Mouse (Mus musculus) MEL (cell line): ENCODE measurements at regions not wholly inside any gene's neighbourhood (a gene's known extent, or its start where the extent isn't known, plus 50 kb on each side); places are given as distances from the start of the nearest gene placed in this dataset.

Experiments used
- DNase-seq: peaks from one replicate; pipeline ENCODE4 v3.0.0; 2011; ENCODE audit warnings: low read depth, low spot score
- H3K27ac ChIP-seq: 2 replicates; pipeline ENCODE4 v1.5.1; 2012; ENCODE audit warnings: low read depth, mild to moderate bottlenecking, control low read depth, low read length, moderate library complexity; ENCODE audit not compliant: control insufficient read depth
- H3K27me3 ChIP-seq, 2 experiments: fragments of 150-350 bp in 1 of 2; sonication (generic) in 1 of 2; 2 replicates each; pipeline ENCODE4 v1.6.1; 2012; ENCODE audit warnings: low read length in 2 of 2, mild to moderate bottlenecking in 2 of 2, improper control_type of control experiment in 1 of 2, moderate library complexity in 1 of 2; ENCODE audit not compliant: insufficient read depth in 2 of 2, control insufficient read depth in 1 of 2
- H3K36me3 ChIP-seq, 2 experiments: 2 replicates each; pipeline ENCODE4 v1.6.1; 2012 to 2014; ENCODE audit warnings: low read length in 2 of 2, improper control_type of control experiment in 1 of 2, inconsistent platforms in 1 of 2, mild to moderate bottlenecking in 1 of 2; ENCODE audit not compliant: insufficient read depth in 2 of 2, control insufficient read depth in 1 of 2
- H3K4me1 ChIP-seq, 2 experiments: fragments of 150-350 bp in 1 of 2; sonication (generic) in 1 of 2; 2 replicates each; pipeline ENCODE4 v1.6.1; 2012; ENCODE audit warnings: low read length in 2 of 2, improper control_type of control experiment in 1 of 2, mild to moderate bottlenecking in 1 of 2; ENCODE audit not compliant: insufficient read depth in 2 of 2, control insufficient read depth in 1 of 2
- H3K4me3 ChIP-seq, 2 experiments: fragments of 150-350 bp in 1 of 2; sonication (generic) in 1 of 2; 2 replicates each; pipeline ENCODE4 v1.5.1; 2012; ENCODE audit warnings: low read depth in 2 of 2, low read length in 2 of 2, mild to moderate bottlenecking in 2 of 2, moderate library complexity in 2 of 2, control low read depth in 1 of 2, improper control_type of control experiment in 1 of 2; ENCODE audit not compliant: control insufficient read depth in 1 of 2, insufficient read depth in 1 of 2
- H3K79me2 ChIP-seq: 2 replicates; pipeline ENCODE4 v1.6.1; 2012; ENCODE audit warnings: mild to moderate bottlenecking, low read length, moderate library complexity; ENCODE audit not compliant: control insufficient read depth, poor library complexity, insufficient read depth
- H3K9ac ChIP-seq: 2 replicates; pipeline ENCODE4 v1.6.1; 2012; ENCODE audit warnings: low read depth, mild to moderate bottlenecking, control low read depth, low read length, moderate library complexity; ENCODE audit not compliant: control insufficient read depth, poor library complexity, severe bottlenecking
- H3K9me3 ChIP-seq: fragments of 150-350 bp; sonication (generic); replicated peaks from 2 replicates; pipeline ENCODE4 v1.6.1; 2012; ENCODE audit warnings: mild to moderate bottlenecking, low read length, improper control_type of control experiment, moderate library complexity; ENCODE audit not compliant: insufficient read depth
- BHLHE40 ChIP-seq: IDR thresholded peaks from 2 replicates; pipeline ENCODE4 v1.6.1; 2012; ENCODE audit warnings: low read depth, mild to moderate bottlenecking, inconsistent platforms, low read length, improper control_type of control experiment, borderline replicate concordance
- ELF1 ChIP-seq: IDR thresholded peaks from 2 replicates; pipeline ENCODE4 v1.6.1; 2014; ENCODE audit warnings: low read depth, mild to moderate bottlenecking, inconsistent platforms, low read length, improper control_type of control experiment, moderate library complexity
- ETS1 ChIP-seq: IDR thresholded peaks from 2 replicates; pipeline ENCODE4 v1.6.1; 2012; ENCODE audit warnings: low read depth, mild to moderate bottlenecking, inconsistent platforms, low read length, improper control_type of control experiment, moderate library complexity
- GABPA ChIP-seq: IDR thresholded peaks from 2 replicates; pipeline ENCODE4 v1.6.1; 2012; ENCODE audit warnings: low read depth, mild to moderate bottlenecking, inconsistent platforms, low read length, improper control_type of control experiment, moderate library complexity
- GATA1 ChIP-seq: IDR thresholded peaks from 2 replicates; pipeline ENCODE4 v1.6.1; 2011; ENCODE audit warnings: low read depth, low read length, improper control_type of control experiment
- JUND ChIP-seq: IDR thresholded peaks from 2 replicates; pipeline ENCODE4 v1.6.1; 2011; ENCODE audit warnings: low read depth, mild to moderate bottlenecking, improper control_type of control experiment, low read length
- KAT2A ChIP-seq: conservative IDR thresholded peaks from 2 replicates; pipeline ENCODE4 v1.6.1; 2012; ENCODE audit warnings: low read depth, low read length, improper control_type of control experiment, inconsistent platforms
- MAFK ChIP-seq: IDR thresholded peaks from 2 replicates; pipeline ENCODE4 v1.6.1; 2011; ENCODE audit warnings: low read depth, mild to moderate bottlenecking, low read length, improper control_type of control experiment, borderline replicate concordance
- MAZ ChIP-seq: IDR thresholded peaks from 2 replicates; pipeline ENCODE4 v1.6.1; 2012; ENCODE audit warnings: low read depth, mild to moderate bottlenecking, inconsistent platforms, low read length, improper control_type of control experiment
- MYC ChIP-seq: IDR thresholded peaks from 2 replicates; pipeline ENCODE4 v1.6.1; 2011; ENCODE audit warnings: low read depth, mild to moderate bottlenecking, low read length, improper control_type of control experiment, moderate library complexity
- NELFE ChIP-seq: IDR thresholded peaks from 2 replicates; pipeline ENCODE4 v1.6.1; 2011; ENCODE audit warnings: low read depth, low read length, improper control_type of control experiment
- NRF1 ChIP-seq: IDR thresholded peaks from 2 replicates; pipeline ENCODE4 v1.6.1; 2014; ENCODE audit warnings: low read depth, mild to moderate bottlenecking, inconsistent platforms, low read length, improper control_type of control experiment, moderate library complexity; ENCODE audit not compliant: poor library complexity, insufficient read depth, severe bottlenecking
- POLR2A ChIP-seq, 2 experiments: IDR thresholded peaks; 2 replicates each; pipeline ENCODE4 v1.6.1; 2011 to 2012; ENCODE audit warnings: low read length in 2 of 2, mild to moderate bottlenecking in 2 of 2, control low read depth in 1 of 2, improper control_type of control experiment in 1 of 2, low read depth in 1 of 2, moderate library complexity in 1 of 2; ENCODE audit not compliant: control insufficient read depth in 1 of 2, insufficient read depth in 1 of 2, poor library complexity in 1 of 2
- RAD21 ChIP-seq: IDR thresholded peaks from 2 replicates; pipeline ENCODE4 v1.6.1; 2011; ENCODE audit warnings: mild to moderate bottlenecking, low read depth, low read length, improper control_type of control experiment
- SMC3 ChIP-seq: IDR thresholded peaks from 2 replicates; pipeline ENCODE4 v1.6.1; 2011; ENCODE audit warnings: low read depth, low read length, improper control_type of control experiment
- TAL1 ChIP-seq: IDR thresholded peaks from 2 replicates; pipeline ENCODE4 v1.6.1; 2012; ENCODE audit warnings: mild to moderate bottlenecking, inconsistent platforms, low read length, moderate library complexity, mixed read lengths
- TCF12 ChIP-seq: IDR thresholded peaks from 2 replicates; pipeline ENCODE4 v1.6.1; 2014; ENCODE audit warnings: low read depth, mild to moderate bottlenecking, inconsistent platforms, low read length, improper control_type of control experiment, moderate library complexity
- UBTF ChIP-seq: IDR thresholded peaks from 2 replicates; pipeline ENCODE4 v1.6.1; 2012; ENCODE audit warnings: low read depth, mild to moderate bottlenecking, inconsistent platforms, low read length, improper control_type of control experiment, moderate library complexity, borderline replicate concordance; ENCODE audit not compliant: insufficient read depth
- USF1 ChIP-seq: IDR thresholded peaks from 2 replicates; pipeline ENCODE4 v1.6.1; 2014; ENCODE audit warnings: low read depth, mild to moderate bottlenecking, inconsistent platforms, low read length, improper control_type of control experiment, moderate library complexity
- ZC3H11A ChIP-seq: IDR thresholded peaks from 2 replicates; pipeline ENCODE4 v1.6.1; 2012; ENCODE audit warnings: low read depth, mild to moderate bottlenecking, inconsistent platforms, low read length, improper control_type of control experiment
- ZKSCAN1 ChIP-seq: IDR thresholded peaks from 2 replicates; pipeline ENCODE4 v1.6.1; 2012; ENCODE audit warnings: low read depth, mild to moderate bottlenecking, inconsistent platforms, low read length, improper control_type of control experiment, moderate library complexity

- no peak for DNase-seq
- TF ChIP-seq UBTF = no peak
- TF ChIP-seq TCF12 = no peak
- no peak for TF ChIP-seq TAL1
- TF ChIP-seq SMC3 = no peak
- no peak for TF ChIP-seq ZC3H11A
- no peak for TF ChIP-seq MAZ
- TF ChIP-seq ETS1 = no peak
- TF ChIP-seq GATA1 = no peak
- TF ChIP-seq JUND = no peak
- no peak for TF ChIP-seq USF1
- no peak for TF ChIP-seq RAD21
- TF ChIP-seq MAFK = no peak
- TF ChIP-seq MYC = no peak
- no peak for TF ChIP-seq NRF1
- no peak for TF ChIP-seq GABPA
- no peak overlapping the region for H3K9ac ChIP-seq
These were observed 75.8 kb upstream of the Pias1 start for GRCm38 (mm10) chr9:63063525-63063924.

GRCm38 (mm10) chr9:63060740-63061139 lies 73.0 kb upstream of the Pias1 start:
- Histone ChIP-seq H3K27ac (no peak overlapping the region), H3K36me3 (no peaks in the 10 kb centered on the region)
- TF ChIP-seq MAZ (no peak), KAT2A (no peak), TCF12 (no peak), NELFE (no peak), ZKSCAN1 (no peak), ELF1 (no peak), ETS1 (no peak), UBTF (no peak), POLR2A (IDR thresholded peaks at IDR 0.05; ENCODE audit: control insufficient read depth in 1 of 2, insufficient read depth in 1 of 2, low read depth in 1 of 2, low read length in 2 of 2, poor library complexity in 1 of 2) (no peak), BHLHE40 (no peak), RAD21 (no peak)

More at GRCm38 (mm10) chr9:63063525-63063924, 75.8 kb upstream of the Pias1 start:
- no peaks in the 10 kb centered on the region for H3K9me3 ChIP-seq
- no peak overlapping the region for H3K27ac ChIP-seq
- H3K4me1 ChIP-seq = no peaks in the 10 kb centered on the region
- H3K79me2 ChIP-seq = no peaks in the 10 kb centered on the region
- no peaks in the 10 kb centered on the region for H3K36me3 ChIP-seq
- no peak overlapping the region for H3K4me3 ChIP-seq
- peaks cover 0 to 4% of the 10 kb centered on the region in 2 experiments; a peak in 2 of 4 replicates for H3K27me3 ChIP-seq

More at GRCm38 (mm10) chr9:63060740-63061139, 73.0 kb upstream of the Pias1 start:
- no peak overlapping the region for H3K4me3 ChIP-seq
- no peaks in the 10 kb centered on the region for H3K4me1 ChIP-seq
- no peak for DNase-seq
- no peaks in the 10 kb centered on the region for H3K9me3 ChIP-seq
- peaks cover 0 to 3% of the 10 kb centered on the region in 2 experiments; a peak in 2 of 4 replicates for H3K27me3 ChIP-seq
- no peak overlapping the region for H3K9ac ChIP-seq
- H3K79me2 ChIP-seq = no peaks in the 10 kb centered on the region
